Mouse (Mus musculus): ENCODE measurements around the gene Sec14l1.

Gene Sec14l1

DNA sequence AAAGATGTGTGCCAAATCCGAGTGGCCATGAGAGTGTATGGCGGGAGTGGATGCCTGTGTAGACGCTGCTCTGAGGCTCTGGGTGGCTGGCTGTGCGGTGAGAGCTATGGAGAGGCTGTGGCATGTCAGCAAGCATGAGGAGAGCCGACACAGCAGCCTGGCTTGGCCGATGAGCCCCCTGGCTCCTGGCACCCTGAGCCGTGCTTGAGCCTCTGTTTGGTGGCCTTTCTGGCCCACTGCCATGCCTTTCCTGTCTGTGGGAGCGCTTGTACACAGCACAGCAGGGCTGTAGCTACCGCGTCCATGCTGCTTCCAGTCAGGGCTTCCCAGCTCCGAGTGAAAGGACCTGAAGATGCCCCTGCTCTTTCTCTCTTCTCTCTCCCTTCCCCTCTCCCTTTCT, 43.4 kb downstream of the Sec14l1 start:
- DNase-seq, result no peak

- DNase-seq, result no peak
Measured at GRCm38 (mm10) chr11:117159257-117159945, 44.4 kb downstream of the Sec14l1 start.

DNA sequence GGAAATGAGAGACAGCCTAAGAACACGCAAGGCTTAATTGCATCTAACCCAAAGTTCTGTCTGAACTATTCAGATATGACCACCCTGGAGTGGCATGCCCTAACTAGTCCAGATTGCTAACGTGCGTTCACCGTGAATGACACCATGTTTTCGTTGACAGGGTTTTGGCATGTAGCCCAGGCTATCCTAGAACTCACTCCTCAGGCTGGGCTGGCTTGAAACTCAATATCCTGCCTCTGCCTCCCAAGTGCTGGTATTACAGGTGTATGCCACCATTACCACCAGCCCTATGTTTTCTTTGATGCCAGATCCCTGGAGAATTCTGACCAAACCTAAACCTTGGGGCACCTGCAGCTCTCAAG, 45.0 kb downstream of the Sec14l1 start:
- no peak for DNase-seq

GRCm38 (mm10) chr11:117160791-117161190, 45.8 kb downstream of the Sec14l1 start:
- DNase-seq, result no peak

DNA sequence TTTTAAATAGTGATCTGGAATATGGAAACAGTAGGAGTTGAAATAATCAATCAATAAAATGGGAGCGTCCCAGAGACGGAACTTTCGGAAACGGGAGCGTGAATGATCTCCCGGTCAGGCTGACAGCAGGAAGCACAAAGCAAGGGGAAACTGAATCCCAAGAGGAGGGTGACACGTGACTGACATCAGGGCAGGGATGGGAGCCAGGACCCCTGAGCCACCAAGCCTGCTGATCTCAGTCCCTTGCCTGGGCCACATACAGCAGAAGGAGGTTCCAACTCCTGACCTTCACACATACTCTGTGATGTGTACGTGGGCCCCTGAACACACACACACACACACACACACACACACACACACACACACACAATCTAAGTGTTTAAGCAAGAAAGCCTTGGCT, 46.6 kb downstream of the Sec14l1 start:
- no peak for DNase-seq

GRCm38 (mm10) chr11:117163098-117163497, 48.1 kb downstream of the Sec14l1 start:
- DNase-seq, result no peak

GRCm38 (mm10) chr11:117163771-117164170, 48.8 kb downstream of the Sec14l1 start:
- DNase-seq, result no peak

- DNase-seq, result no peak
Measured at GRCm38 (mm10) chr11:117168278-117169087, 53.5 kb downstream of the Sec14l1 start.

DNA sequence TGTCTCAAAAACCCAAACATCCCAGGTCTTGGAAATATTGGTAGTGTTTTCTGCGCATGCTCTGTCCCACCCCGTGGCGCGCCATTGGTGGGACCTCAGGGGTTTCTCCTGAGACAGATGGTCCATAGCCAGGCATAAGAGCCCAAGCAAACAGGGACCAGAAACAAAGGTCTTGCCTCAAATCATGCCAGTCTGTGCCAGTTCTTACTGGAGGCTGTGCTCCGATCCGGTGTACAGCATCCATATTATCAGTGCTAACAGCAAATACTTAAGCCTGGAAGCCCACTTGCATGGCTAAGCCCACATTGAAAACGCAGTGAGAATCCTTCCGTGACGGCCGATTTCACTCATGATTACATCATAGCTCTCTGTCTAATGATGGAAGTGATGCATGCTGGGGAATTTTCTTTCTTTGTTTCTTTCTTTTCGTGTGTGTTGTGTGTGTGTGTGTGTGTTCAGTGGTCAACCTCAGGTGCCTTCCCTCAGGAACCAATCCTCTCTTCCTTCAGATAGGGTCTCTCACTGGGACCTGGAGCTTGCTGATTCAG, 54.2 kb downstream of the Sec14l1 start:
- DNase-seq, result no peak

GRCm38 (mm10) chr11:117169801-117170565, 55.0 kb downstream of the Sec14l1 start:
- DNase-seq, result no peak

GRCm38 (mm10) chr11:117174098-117174892, 59.3 kb downstream of the Sec14l1 start:
- no peak for DNase-seq

- no peak for DNase-seq
Measured at GRCm38 (mm10) chr11:117174924-117175323, 60.0 kb downstream of the Sec14l1 start.

- DNase-seq, result no peak
Measured at GRCm38 (mm10) chr11:117175472-117175871, 60.5 kb downstream of the Sec14l1 start.

GRCm38 (mm10) chr11:117176304-117176703, 61.3 kb downstream of the Sec14l1 start:
- DNase-seq, result no peak

DNA sequence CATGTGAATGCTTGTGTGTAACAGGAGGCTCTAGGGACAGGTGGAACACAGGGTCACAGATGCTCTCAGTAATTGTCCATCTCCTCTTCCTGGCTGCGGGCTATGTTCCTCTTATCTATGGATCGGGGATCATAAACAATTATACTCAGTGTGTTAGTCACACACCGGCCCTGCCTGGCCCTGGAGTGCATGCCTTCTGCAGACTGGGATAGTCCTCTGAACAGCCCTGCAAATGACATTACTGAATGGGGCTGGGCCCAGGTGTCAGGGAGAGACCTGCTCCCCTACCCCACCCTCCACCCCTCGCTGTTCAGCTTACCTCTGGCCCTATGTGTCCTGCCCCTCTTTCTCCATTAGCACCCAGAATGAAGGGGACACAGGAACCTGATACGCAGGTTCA, 61.9 kb downstream of the Sec14l1 start:
- DNase-seq, result no peak

- DNase-seq, result peak; percentile 86
Measured at GRCm38 (mm10) chr11:117177303-117177979, 62.5 kb downstream of the Sec14l1 start.

DNA sequence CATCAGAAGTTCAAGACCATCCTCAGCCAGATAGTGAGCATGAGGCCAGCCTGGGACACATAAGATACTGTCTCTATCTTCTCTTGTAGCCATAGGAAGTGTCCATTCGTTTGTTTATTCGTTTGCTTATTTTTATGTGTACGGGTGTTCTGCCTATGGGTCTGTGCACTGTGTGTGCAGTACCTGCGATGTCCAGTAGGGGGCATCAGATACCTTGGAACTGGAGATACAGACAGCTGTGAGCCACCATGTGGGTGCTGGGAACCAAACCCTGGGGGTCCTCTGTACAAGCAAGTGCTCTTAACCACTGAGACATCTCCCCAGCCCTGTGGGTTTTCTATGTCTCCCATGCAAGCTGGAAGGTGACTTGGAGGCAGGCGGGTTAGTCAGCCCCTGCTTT, 64.9 kb downstream of the Sec14l1 start:
- no peak for DNase-seq

GRCm38 (mm10) chr11:117182808-117183207, 67.8 kb downstream of the Sec14l1 start:
- no peak for DNase-seq

GRCm38 (mm10) chr11:117183299-117183698, 68.3 kb downstream of the Sec14l1 start:
- DNase-seq, result no peak

DNA sequence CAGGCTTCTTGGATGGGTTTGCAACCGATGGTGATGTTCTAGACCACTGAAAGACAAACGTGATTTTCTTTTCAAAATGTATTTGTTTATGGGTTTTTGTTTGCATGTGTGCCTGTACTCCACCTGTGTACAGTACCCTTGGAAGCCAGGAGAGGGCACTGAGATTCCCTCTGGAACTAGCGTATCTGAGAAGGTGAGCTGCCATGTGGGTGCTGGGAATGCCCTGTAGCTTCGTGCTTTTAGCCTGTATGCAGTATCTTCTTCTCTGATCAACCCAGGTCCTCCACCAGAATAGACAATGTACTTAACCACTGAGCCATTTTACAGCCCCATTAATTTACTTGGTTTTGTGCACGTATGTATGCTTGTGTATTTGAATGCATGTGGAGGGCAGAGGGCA, 68.9 kb downstream of the Sec14l1 start:
- no peak for DNase-seq

DNA sequence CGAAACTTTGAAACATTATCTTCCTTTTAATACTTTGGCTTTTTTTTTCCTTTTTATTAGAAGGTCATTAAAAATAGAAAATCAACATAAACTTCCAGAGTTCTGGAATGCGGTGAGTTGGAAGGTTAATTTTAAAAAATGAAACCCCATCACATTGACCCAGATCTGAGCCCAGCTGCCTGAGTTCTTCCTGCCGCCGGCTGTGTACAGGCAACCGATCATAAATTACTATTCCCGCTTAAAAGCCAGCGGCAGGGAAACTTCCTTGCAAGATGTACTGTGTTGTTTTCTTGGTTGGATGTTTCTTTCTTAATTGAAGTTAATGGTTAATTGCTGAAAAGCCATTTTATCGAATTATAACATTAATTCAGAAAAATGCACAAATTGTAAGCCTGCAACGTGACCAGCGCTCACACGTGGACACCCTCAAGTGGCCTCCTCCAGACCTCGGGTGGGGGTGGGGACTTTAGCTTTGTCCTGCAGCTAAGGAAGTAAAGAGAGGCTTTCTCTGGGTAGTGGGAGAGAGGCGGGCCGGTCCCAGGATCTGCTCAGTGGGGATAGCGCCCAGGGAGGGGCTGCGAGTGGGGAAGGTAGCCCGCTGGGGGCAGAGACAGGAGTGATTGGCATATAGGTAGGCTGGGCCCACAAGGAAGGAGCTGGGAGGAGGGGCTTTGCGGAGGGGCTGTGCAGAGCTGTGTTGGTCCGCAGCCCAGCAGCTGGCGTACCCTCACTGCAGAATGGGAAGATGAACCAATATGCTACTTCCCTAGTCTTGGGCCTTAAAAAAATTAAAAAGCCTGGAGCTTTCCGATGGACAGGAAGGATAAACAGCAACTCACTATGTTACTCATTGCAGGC, 70.3 kb downstream of the Sec14l1 start:
- DNase-seq, result no peak
